9 mouse cellular contexts compared by ENCODE assay signal in genomic region chr7:27654607-27655276, GRCm38 (mm10). TPM values are rescaled to one million over a fixed set of nuclear protein-coding genes. Genes with fewer than 3 reads are reported as not detected.
DNase-seq lines count a peak whose midpoint lies in the region; ATAC-seq and TF ChIP-seq lines count a peak whose summit lies in the region.
"Had no signal": no experiment of that assay in that cellular context is flagged by ENCODE, and none has a peak within 500 bp of the region (broad histone marks: within the 10 kb centered on the region; RNA-seq: fewer than 3 reads in every experiment).

No protein-coding gene starts in this region.

- peaks cover 85% of the 10 kb centered on the region for H3K27me3 ChIP-seq in limb, embryonic 12.5 days
- peaks cover 80% of the 10 kb centered on the region for H3K27me3 ChIP-seq in limb, embryonic 10.5 days (ENCODE audit: low read depth, poor library complexity, severe bottlenecking)
- no peaks in the 10 kb centered on the region; the same call in 1 of the 2 replicates for H3K27me3 ChIP-seq in hindbrain, embryonic 16.5 days (replicated peaks; ENCODE audit: control insufficient read depth, insufficient read depth, low read length)

- ATAC-seq in limb, embryonic 12.5 days (ENCODE audit: insufficient number of reproducible peaks, insufficient read depth, low FRiP score, low TSS enrichment, low read depth): no peak
- ATAC-seq in hindbrain, embryonic 16.5 days: 0 out of 2 replicates have a peak, but pooled peaks have one; percentile 7

- H3K27ac ChIP-seq in limb, embryonic 12.5 days: no peak overlapping the region
- H3K27ac ChIP-seq in limb, embryonic 10.5 days: no peak overlapping the region
- H3K27ac ChIP-seq in hindbrain, embryonic 16.5 days (ENCODE audit: low read depth, low read length): peak overlapping the region; percentile 95
- no peak overlapping the region for H3K27ac ChIP-seq in olfactory bulb, adult 2 months (ENCODE audit: insufficient read depth, low read depth, low read length)
- H3K27ac ChIP-seq: stomach, embryonic 15.5 days had no signal

- no peak overlapping the region for H3K4me3 ChIP-seq in limb, embryonic 12.5 days (replicated peaks)
- H3K4me3 ChIP-seq in limb, embryonic 10.5 days: no peak overlapping the region
- H3K4me3 ChIP-seq in hindbrain, embryonic 16.5 days (ENCODE audit: low read length): peak overlapping the region; percentile 75
- H3K4me3 ChIP-seq in olfactory bulb, adult 2 months (ENCODE audit: insufficient read depth, low read depth, low read length): peak overlapping the region; percentile 81

- H3K9ac ChIP-seq in limb, embryonic 12.5 days (replicated peaks): no peak overlapping the region
- peak overlapping the region; percentile 85 for H3K9ac ChIP-seq in hindbrain, embryonic 16.5 days (ENCODE audit: low read depth, low read length)
- H3K9ac ChIP-seq: stomach, embryonic 15.5 days had no signal

- no peaks in the 10 kb centered on the region for H3K9me3 ChIP-seq in limb, embryonic 12.5 days
- no peaks in the 10 kb centered on the region for H3K9me3 ChIP-seq in limb, embryonic 10.5 days (replicated peaks)
- no peaks in the 10 kb centered on the region for H3K9me3 ChIP-seq in hindbrain, embryonic 16.5 days (ENCODE audit: control insufficient read depth, low read length)
- H3K9me3 ChIP-seq: stomach, embryonic 15.5 days had no signal

- 67% methylated on average over 20 of the region's 20 CpGs for whole genome bisulfite sequencing in limb, embryonic 12.5 days
- WGBS in limb, embryonic 10.5 days: 66% methylated on average over 20 of the region's 20 CpGs
- WGBS in hindbrain, embryonic 16.5 days: 59% methylated on average over 20 of the region's 20 CpGs
- WGBS in olfactory bulb, adult 2 months: 55% methylated on average over 20 of the region's 20 CpGs

- TF ChIP-seq CTCF in olfactory bulb, adult 2 months (IDR thresholded peaks at IDR 0.05; ENCODE audit: insufficient read depth, low read depth, low read length): peak; percentile 39; the same call in 1 of the 2 replicates

- intact Hi-C loops in left cerebral cortex, postnatal 36 days (cut with DNase I): loop anchor here (5.0 kb wide), 2 partner anchors 77 to 513 kb away; partner anchors contain the start of gene Fbl

- TF ChIP-seq POLR2A in olfactory bulb, adult 2 months (IDR thresholded peaks at IDR 0.05; ENCODE audit: insufficient read depth, low read depth, low read length): no peak

- no peak for DNase-seq in limb, embryonic 10.5 days (ENCODE audit: low spot score)
- peak; percentile 83 for DNase-seq in cerebellum, adult 9-10 months
- peak; percentile 66 to 73 for DNase-seq in left cerebral cortex, postnatal 36 days (ENCODE audit: low spot score in 2 of 2)
- no peak for DNase-seq in gastrocnemius, adult 18-20 months (ENCODE audit: low spot score)
- DNase-seq in testis, postnatal 14 days (ENCODE audit: low spot score): no peak

- peaks cover 33% of the 10 kb centered on the region for H3K36me3 ChIP-seq in limb, embryonic 12.5 days
- peaks cover 24% of the 10 kb centered on the region for H3K36me3 ChIP-seq in limb, embryonic 10.5 days
- peaks cover 20% of the 10 kb centered on the region for H3K36me3 ChIP-seq in hindbrain, embryonic 16.5 days (ENCODE audit: control insufficient read depth, insufficient read depth, low read length)

- H3K4me1 ChIP-seq in limb, embryonic 12.5 days (replicated peaks): peaks cover 8% of the 10 kb centered on the region
- peaks cover 14% of the 10 kb centered on the region for H3K4me1 ChIP-seq in limb, embryonic 10.5 days
- peaks cover 15% of the 10 kb centered on the region; the same call in 1 of the 2 replicates for H3K4me1 ChIP-seq in hindbrain, embryonic 16.5 days (ENCODE audit: control insufficient read depth, insufficient read depth, low read depth, low read length)
- H3K4me1 ChIP-seq in olfactory bulb, adult 2 months (ENCODE audit: control insufficient read depth, insufficient read depth, low read length): peaks cover 36% of the 10 kb centered on the region

- H3K4me2 ChIP-seq in limb, embryonic 12.5 days: 0 out of 2 replicates have a peak overlapping the region, but pooled peaks have one; percentile 58
- peak overlapping the region; percentile 74 for H3K4me2 ChIP-seq in hindbrain, embryonic 16.5 days (ENCODE audit: low read length)

RNA-seq across cellular contexts. Expression of gene Ttc9b, which starts 1.0 kb away (rescaled TPM):
- polyA plus RNA-seq in limb, embryonic 12.5 days (2016; fragmentation: Nextera tagmentation; extraction: Ambion mirVana): 0.20 TPM in 1 of 2 replicates, not detected in the other
- polyA plus RNA-seq in limb, embryonic 10.5 days (2016; fragmentation: Nextera tagmentation; extraction: Ambion mirVana): 0.23 TPM in 1 of 2 replicates, not detected in the other
- polyA plus RNA-seq in hindbrain, embryonic 16.5 days (2015; fragmentation: Nextera tagmentation; extraction: Ambion mirVana): 86.2 and 99.1 TPM in 2 replicates
- 100 to 1,000 TPM; 113 to 155 TPM for total RNA-seq in left cerebral cortex, postnatal 36 days (2021)
- polyA plus RNA-seq in olfactory bulb, adult 2 months (2012; ENCODE audit: insufficient read depth, insufficient read length, low replicate concordance, missing spikeins): not detected in 2 replicates
- total RNA-seq in gastrocnemius, adult 18-20 months (2021): not detected

RNA-seq across cellular contexts. Expression of gene Map3k10, which starts 19.7 kb away (rescaled TPM):
- polyA plus RNA-seq in limb, embryonic 12.5 days (2016; fragmentation: Nextera tagmentation; extraction: Ambion mirVana): 16.6 and 18.6 TPM in 2 replicates
- 9.2 and 12.3 TPM in 2 replicates for polyA plus RNA-seq in limb, embryonic 10.5 days (2016; fragmentation: Nextera tagmentation; extraction: Ambion mirVana)
- 17.5 and 18.7 TPM in 2 replicates for polyA plus RNA-seq in hindbrain, embryonic 16.5 days (2015; fragmentation: Nextera tagmentation; extraction: Ambion mirVana)
- total RNA-seq in left cerebral cortex, postnatal 36 days (2021): 100 to 1,000 TPM; 213 to 246 TPM
- not detected in 2 replicates for polyA plus RNA-seq in olfactory bulb, adult 2 months (2012; ENCODE audit: insufficient read depth, insufficient read length, low replicate concordance, missing spikeins)
- total RNA-seq in gastrocnemius, adult 18-20 months (2021): 10 to 100 TPM; 36.3 to 38.4 TPM

RNA-seq across cellular contexts. Expression of gene Zfp607b, which starts 34.4 kb away (rescaled TPM):
- 3.7 and 3.8 TPM in 2 replicates for polyA plus RNA-seq in limb, embryonic 12.5 days (2016; fragmentation: Nextera tagmentation; extraction: Ambion mirVana)
- 2.5 and 3.3 TPM in 2 replicates for polyA plus RNA-seq in limb, embryonic 10.5 days (2016; fragmentation: Nextera tagmentation; extraction: Ambion mirVana)
- 12.0 and 13.6 TPM in 2 replicates for polyA plus RNA-seq in hindbrain, embryonic 16.5 days (2015; fragmentation: Nextera tagmentation; extraction: Ambion mirVana)
- total RNA-seq in left cerebral cortex, postnatal 36 days (2021): 10 to 100 TPM in 1 of 2 experiments, 1 to 10 TPM in 1; 8.1 to 10.7 TPM
- polyA plus RNA-seq in olfactory bulb, adult 2 months (2012; ENCODE audit: insufficient read depth, insufficient read length, low replicate concordance, missing spikeins): not detected in 2 replicates
- under 1 TPM; 0.37 to 0.64 TPM for total RNA-seq in gastrocnemius, adult 18-20 months (2021)

Comparison
In these comparisons a context has a peak if more than half of its experiments do, and no peak if none do; other contexts are left out.
1. H3K4me3 ChIP-seq: peak in hindbrain, embryonic 16.5 days (single experiment) and olfactory bulb, adult 2 months (single experiment); none in limb, embryonic 12.5 days (single experiment) and limb, embryonic 10.5 days (single experiment).
2. DNase-seq: peak in cerebellum, adult 9-10 months (single experiment) and left cerebral cortex, postnatal 36 days (2 of 2); none in limb, embryonic 10.5 days (single experiment), gastrocnemius, adult 18-20 months (single experiment) and testis, postnatal 14 days (single experiment).
3. RNA of gene Ttc9b, which starts 1.0 kb away (polyA plus RNA-seq): 86.2 to 99.1 TPM in hindbrain, embryonic 16.5 days; 0.23 TPM in limb, embryonic 10.5 days, 0.20 TPM in limb, embryonic 12.5 days and not detected in olfactory bulb, adult 2 months; every median in the first group is over 10 times any median in the second.
4. RNA of gene Map3k10, which starts 19.7 kb away (polyA plus RNA-seq): 17.5 to 18.7 TPM in hindbrain, embryonic 16.5 days, 16.6 to 18.6 TPM in limb, embryonic 12.5 days and 9.2 to 12.3 TPM in limb, embryonic 10.5 days; not detected in olfactory bulb, adult 2 months; every median in the first group is over 10 times any median in the second.